Mouse (Mus musculus): ENCODE measurements around the gene Orc4. TPM values are rescaled to one million over a fixed set of nuclear protein-coding genes. Genes with fewer than 3 reads are reported as not detected.
"Not testable (repeated sequence)": the region's sequence is repeated elsewhere in the genome, so short reads cannot be mapped to it uniquely, and the experiment has no call there.

The Orc4 gene
- total RNA-seq (2022), result 10 to 100 TPM; 64.0 to 75.0 (median 68.9) TPM

GRCm38 (mm10) chr2:48950252-48950315, at the start of gene Orc4:
Gene Orc4 (minus strand): TSS chr2:48950277.
- DNase-seq (ENCODE audit: low spot score in 2 of 2), result no peak

GRCm38 (mm10) chr2:48990322-48990721, 40.2 kb upstream of the Orc4 start:
- DNase-seq (ENCODE audit: low spot score in 2 of 2), result no peak

GRCm38 (mm10) chr2:48978920-48979319, 28.8 kb upstream of the Orc4 start:
- DNase-seq (ENCODE audit: low spot score in 2 of 2), result no peak

- DNase-seq (ENCODE audit: low spot score in 2 of 2), result no peak
Measured at GRCm38 (mm10) chr2:48956591-48956990, 6.5 kb upstream of the Orc4 start.

- DNase-seq (ENCODE audit: low spot score in 2 of 2), result no peak
Measured at GRCm38 (mm10) chr2:48950316-48950880, 321 bp upstream of the Orc4 start.

- peak; percentile 38 to 44 for DNase-seq (ENCODE audit: low spot score in 2 of 2)
Measured at GRCm38 (mm10) chr2:48949743-48950251, 280 bp downstream of the Orc4 start.

GRCm38 (mm10) chr2:48948841-48949584, 1.1 kb downstream of the Orc4 start, which contains the start of gene Mbd5:
Gene Mbd5 (plus strand): TSS chr2:48949508.
- peak; percentile 94 to 99 for DNase-seq (ENCODE audit: low spot score in 2 of 2)

GRCm38 (mm10) chr2:48947761-48948160, 2.3 kb downstream of the Orc4 start:
- DNase-seq (ENCODE audit: low spot score in 2 of 2), result no peak

- no peak for DNase-seq (ENCODE audit: low spot score in 2 of 2)
Measured at GRCm38 (mm10) chr2:48935058-48935457, 15.0 kb downstream of the Orc4 start.

- DNase-seq (ENCODE audit: low spot score in 2 of 2), result no peak
Measured at GRCm38 (mm10) chr2:48915832-48916231, 34.2 kb downstream of the Orc4 start.

- no peak for DNase-seq (ENCODE audit: low spot score in 2 of 2)
Measured at GRCm38 (mm10) chr2:48914185-48914584, 35.9 kb downstream of the Orc4 start.

GRCm38 (mm10) chr2:48908866-48909265, 41.2 kb downstream of the Orc4 start:
- DNase-seq (ENCODE audit: low spot score in 2 of 2), result no peak

- no peak for DNase-seq (ENCODE audit: low spot score in 2 of 2)
Measured at GRCm38 (mm10) chr2:48895186-48895585, 54.9 kb downstream of the Orc4 start.

GRCm38 (mm10) chr2:48885945-48886344, 64.1 kb downstream of the Orc4 start:
- DNase-seq (ENCODE audit: low spot score in 2 of 2), result peak; percentile 36 to 38

- no peak for DNase-seq (ENCODE audit: low spot score in 2 of 2)
Measured at GRCm38 (mm10) chr2:48868199-48868913, 81.7 kb downstream of the Orc4 start.

- not testable (repeated sequence) for DNase-seq (ENCODE audit: low spot score in 2 of 2)
Measured at GRCm38 (mm10) chr2:48865596-48865995, 84.5 kb downstream of the Orc4 start.

Other genes with a start within 250 kb of the Orc4 start
- gene Acvr2a, start 136.2 kb downstream of the Orc4 start, total RNA-seq (2022), result 10 to 100 TPM; 34.2 to 42.0 (median 39.3) TPM
- gene Mbd5, start 769 bp downstream of the Orc4 start, total RNA-seq (2022), result 100 to 1,000 TPM; 105 to 146 (median 122) TPM